Mouse (Mus musculus) midbrain, embryonic 12.5 days (tissue): Measurements from ENCODE around the gene Abcb1b. TPM values are rescaled to one million over a fixed set of nuclear protein-coding genes. Genes with fewer than 3 reads are reported as not detected.
"Not testable (repeated sequence)": the region's sequence is repeated elsewhere in the genome, so short reads cannot be mapped to it uniquely, and the experiment has no call there.

Source experiments
- ATAC-seq: fragments of 200-750 bp; cut with Nextera tagmentation; 2 replicates; pipeline ENCODE4 v1.8.0; 2017; ENCODE audit warnings: low read depth, moderate TSS enrichment, moderate library complexity; ENCODE audit not compliant: low FRiP score
- H3K27ac ChIP-seq: fragments of 300-500 bp; sonication (generic); replicated peaks from 2 replicates; pipeline ENCODE4 v1.5.1; 2016; ENCODE audit warnings: mild to moderate bottlenecking
- H3K27me3 ChIP-seq: fragments of 300-500 bp; sonication (generic); 2 replicates; pipeline ENCODE4 v1.6.1; 2016; ENCODE audit warnings: mild to moderate bottlenecking
- H3K36me3 ChIP-seq: fragments of 300-500 bp; sonication (generic); 2 replicates; pipeline ENCODE4 v1.6.1; 2016
- H3K4me1 ChIP-seq: fragments of 300-500 bp; sonication (generic); 2 replicates; pipeline ENCODE4 v1.6.1; 2016
- H3K4me2 ChIP-seq: fragments of 300-500 bp; sonication (generic); replicated peaks from 2 replicates; pipeline ENCODE4 v1.6.1; 2016; ENCODE audit warnings: mild to moderate bottlenecking, moderate library complexity
- H3K4me3 ChIP-seq: fragments of 300-500 bp; sonication (generic); 2 replicates; pipeline ENCODE4 v1.5.1; 2016; ENCODE audit warnings: mild to moderate bottlenecking
- H3K9ac ChIP-seq: fragments of 300-500 bp; sonication (generic); replicated peaks from 2 replicates; pipeline ENCODE4 v1.6.1; 2016; ENCODE audit warnings: mild to moderate bottlenecking, moderate library complexity
- H3K9me3 ChIP-seq: fragments of 300-500 bp; sonication (generic); 2 replicates; pipeline ENCODE4 v1.6.1; 2016; ENCODE audit warnings: mild to moderate bottlenecking
- WGBS: fragments of 180-500 bp; shearing (Covaris S2); methylation state at CpG from one replicate; pipeline ENCODE4 v1.1.7; 2016; 5-methylcytosine and 5-hydroxymethylcytosine counted together
- polyA plus RNA-seq: library from polyadenylated mRNA; unstranded; fragments of >200 nt; fragmentation: Nextera tagmentation; extraction: Ambion mirVana; gene quantifications from 2 replicates; pipeline ENCODE4 v1.2.1, GENCODE M21; 2016

Gene Abcb1b
- 0.66 and 0.88 TPM in 2 replicates for polyA plus RNA-seq

GRCm38 (mm10) chr5:8797987-8798751 is at the start of gene Abcb1b:
Abcb1b (plus strand) TSS chr5:8798147.
- peak within 1 kb of the TSS; percentile 62 for H3K9ac ChIP-seq
- H3K4me2 ChIP-seq = peak within 1 kb of the TSS; percentile 99
- ATAC-seq = peak; percentile 93
- peaks cover 9% of the 10 kb centered on the region; the same call in 1 of the 2 replicates for H3K4me1 ChIP-seq
- no peak within 1 kb of the TSS for H3K27ac ChIP-seq
- peak within 1 kb of the TSS; percentile 60 for H3K4me3 ChIP-seq
- H3K36me3 ChIP-seq = no peaks in the 10 kb centered on the region
- no peaks in the 10 kb centered on the region for H3K9me3 ChIP-seq
- H3K27me3 ChIP-seq = peaks cover 13% of the 10 kb centered on the region; the same call in 1 of the 2 replicates
- WGBS = under 1% methylated on average over 48 of the region's 48 CpGs

- no peaks in the 10 kb centered on the region for H3K4me1 ChIP-seq
- no peak for ATAC-seq
- WGBS = 70% methylated on average over 3 of the region's 3 CpGs
Measured at GRCm38 (mm10) chr5:8772866-8773265, 25.1 kb upstream of the Abcb1b start.

GRCm38 (mm10) chr5:8778311-8778710 is 19.6 kb upstream of the Abcb1b start:
- Histone ChIP-seq H3K9me3 (no peaks in the 10 kb centered on the region), H3K4me1 (no peaks in the 10 kb centered on the region), H3K4me3 (no peak overlapping the region), H3K4me2 (no peak overlapping the region), H3K36me3 (no peaks in the 10 kb centered on the region), H3K27me3 (no peaks in the 10 kb centered on the region), H3K27ac (no peak overlapping the region), H3K9ac (no peak overlapping the region)
- ATAC-seq = no peak
- 80% methylated on average over 2 of the region's 2 CpGs for WGBS

More at GRCm38 (mm10) chr5:8772866-8773265, 25.1 kb upstream of the Abcb1b start:
- no peaks in the 10 kb centered on the region for H3K36me3 ChIP-seq
- no peak overlapping the region for H3K9ac ChIP-seq
- H3K4me3 ChIP-seq = no peak overlapping the region
- H3K27ac ChIP-seq = no peak overlapping the region
- no peak overlapping the region for H3K4me2 ChIP-seq
- H3K27me3 ChIP-seq = no peaks in the 10 kb centered on the region
- H3K9me3 ChIP-seq = no peaks in the 10 kb centered on the region

GRCm38 (mm10) chr5:8778751-8779150 is 19.2 kb upstream of the Abcb1b start:
- Histone ChIP-seq H3K36me3 (no peaks in the 10 kb centered on the region), H3K27ac (no peak overlapping the region), H3K4me2 (no peak overlapping the region), H3K4me1 (no peaks in the 10 kb centered on the region), H3K27me3 (no peaks in the 10 kb centered on the region), H3K4me3 (no peak overlapping the region), H3K9me3 (no peaks in the 10 kb centered on the region), H3K9ac (no peak overlapping the region)
- WGBS = 89% methylated on average over 2 of the region's 2 CpGs
- no peak for ATAC-seq

GRCm38 (mm10) chr5:8792281-8792680 is 5.7 kb upstream of the Abcb1b start:
- WGBS = 79% methylated on average over 4 of the region's 4 CpGs
- H3K4me1 ChIP-seq = no peaks in the 10 kb centered on the region
- H3K36me3 ChIP-seq = no peaks in the 10 kb centered on the region
- no peak overlapping the region for H3K27ac ChIP-seq
- no peaks in the 10 kb centered on the region for H3K9me3 ChIP-seq
- H3K4me2 ChIP-seq = no peak overlapping the region
- H3K9ac ChIP-seq = no peak overlapping the region
- peaks cover 6% of the 10 kb centered on the region; the same call in 1 of the 2 replicates for H3K27me3 ChIP-seq
- ATAC-seq = no peak
- no peak overlapping the region for H3K4me3 ChIP-seq

GRCm38 (mm10) chr5:8798752-8799115 is 787 bp downstream of the Abcb1b start:
- Histone ChIP-seq H3K4me2 (peak overlapping the region; percentile 99), H3K4me1 (peaks cover 9% of the 10 kb centered on the region; the same call in 1 of the 2 replicates), H3K9me3 (no peaks in the 10 kb centered on the region), H3K27ac (no peak overlapping the region), H3K9ac (peak overlapping the region; percentile 62), H3K4me3 (peak overlapping the region; percentile 60), H3K36me3 (no peaks in the 10 kb centered on the region), H3K27me3 (peaks cover 13% of the 10 kb centered on the region; the same call in 1 of the 2 replicates)
- 30% methylated on average over 10 of the region's 10 CpGs for WGBS
- ATAC-seq = peak; percentile 7; the same call in 1 of the 2 replicates

GRCm38 (mm10) chr5:8805742-8806141 is 7.8 kb downstream of the Abcb1b start:
- Histone ChIP-seq H3K9me3 (no peaks in the 10 kb centered on the region), H3K36me3 (no peaks in the 10 kb centered on the region), H3K4me1 (no peaks in the 10 kb centered on the region), H3K27me3 (no peaks in the 10 kb centered on the region), H3K27ac (no peak overlapping the region), H3K9ac (no peak overlapping the region), H3K4me3 (no peak overlapping the region), H3K4me2 (no peak overlapping the region)
- 91% methylated on average over 5 of the region's 5 CpGs for WGBS
- no peak for ATAC-seq

GRCm38 (mm10) chr5:8807137-8808004 is 9.4 kb downstream of the Abcb1b start:
- Histone ChIP-seq H3K36me3 (no peaks in the 10 kb centered on the region), H3K9ac (no peak overlapping the region), H3K27ac (no peak overlapping the region), H3K27me3 (no peaks in the 10 kb centered on the region), H3K4me3 (no peak overlapping the region), H3K4me2 (no peak overlapping the region), H3K9me3 (no peaks in the 10 kb centered on the region), H3K4me1 (no peaks in the 10 kb centered on the region)
- no peak for ATAC-seq
- 86% methylated on average over 9 of the region's 9 CpGs for WGBS

GRCm38 (mm10) chr5:8813872-8814271 is 15.9 kb downstream of the Abcb1b start:
- no peak overlapping the region for H3K4me2 ChIP-seq
- H3K9ac ChIP-seq = no peak overlapping the region
- H3K27ac ChIP-seq = no peak overlapping the region
- H3K4me3 ChIP-seq = no peak overlapping the region
- 75% methylated on average over 1 of the region's 1 CpGs for WGBS
- no peaks in the 10 kb centered on the region for H3K9me3 ChIP-seq
- no peaks in the 10 kb centered on the region for H3K27me3 ChIP-seq
- no peaks in the 10 kb centered on the region for H3K36me3 ChIP-seq
- H3K4me1 ChIP-seq = no peaks in the 10 kb centered on the region
- no peak for ATAC-seq

GRCm38 (mm10) chr5:8819635-8820591 is 22.0 kb downstream of the Abcb1b start:
- 12% methylated on average over 8 of the region's 8 CpGs for WGBS
- Histone ChIP-seq H3K4me3 (peak overlapping the region; percentile 28), H3K9ac (0 out of 2 replicates have a peak overlapping the region, but pooled peaks have one; percentile 20), H3K4me2 (peak overlapping the region; percentile 49), H3K27ac (no peak overlapping the region), H3K36me3 (no peaks in the 10 kb centered on the region), H3K27me3 (no peaks in the 10 kb centered on the region), H3K9me3 (no peaks in the 10 kb centered on the region), H3K4me1 (peaks cover 6% of the 10 kb centered on the region)
- ATAC-seq = peak; percentile 73

GRCm38 (mm10) chr5:8820592-8821104 is 22.7 kb downstream of the Abcb1b start:
- not testable (repeated sequence) for H3K4me1 ChIP-seq, H3K9ac ChIP-seq, H3K36me3 ChIP-seq, H3K27ac ChIP-seq, H3K9me3 ChIP-seq, H3K4me3 ChIP-seq, H3K27me3 ChIP-seq
- H3K4me2 ChIP-seq = peak overlapping the region; percentile 49
- peak; percentile 64 for ATAC-seq
- 1% methylated on average over 4 of the region's 6 CpGs for WGBS
